Mouse (Mus musculus): ENCODE results near the gene Ddx39b. TPM values are rescaled to one million over a fixed set of nuclear protein-coding genes. Genes with fewer than 3 reads are reported as not detected.

Ddx39b gene
- polyA plus RNA-seq, 1 experiment from 2014 or later: 672 TPM

DNA sequence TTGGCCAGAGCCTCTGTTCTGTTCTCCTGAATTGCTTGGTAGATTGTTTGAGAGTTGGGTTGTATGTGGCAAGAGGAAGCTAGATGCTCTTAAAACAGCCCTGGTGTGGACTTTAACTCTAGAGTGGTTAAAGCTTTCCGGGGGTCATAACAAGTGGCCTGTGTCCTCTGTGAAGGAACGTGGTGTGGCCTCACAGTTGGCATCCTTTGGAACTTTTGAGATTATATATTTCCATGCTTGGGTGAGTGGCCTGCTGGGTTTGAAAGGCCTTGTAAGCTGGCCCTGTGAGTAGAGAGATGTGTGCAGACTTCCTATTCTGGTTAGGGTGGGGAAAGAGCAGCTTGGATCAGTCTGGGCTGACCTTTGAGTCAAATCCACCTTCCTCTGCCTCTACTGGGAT, 3.5 kb downstream of the Ddx39b start:
- DNase-seq (ENCODE audit: low spot score): no peak
- Histone ChIP-seq H3K4me3 (ENCODE audit: low read depth, low read length) (peak overlapping the region; percentile 82; the same call in 1 of the 2 replicates), H3K36me3 (ENCODE audit: control insufficient read depth, insufficient read depth, low read length) (peaks cover 44% of the 10 kb centered on the region), H3K4me1 (ENCODE audit: control insufficient read depth, insufficient read depth, low read length) (peaks cover 27% of the 10 kb centered on the region), H3K27ac (ENCODE audit: low read depth, low read length) (no peak overlapping the region), H3K9me3 (ENCODE audit: control insufficient read depth, low read length) (no peaks in the 10 kb centered on the region), H3K27me3 (ENCODE audit: control insufficient read depth, insufficient read depth, low read length) (no peaks in the 10 kb centered on the region), H3K4me2 (ENCODE audit: low read depth) (peak overlapping the region; percentile 89), H3K9ac (ENCODE audit: low read length) (no peak overlapping the region)
- WGBS: 83% methylated on average over 2 of the region's 2 CpGs
- no peak for ATAC-seq (ENCODE audit: insufficient read depth, low FRiP score, low TSS enrichment)

DNA sequence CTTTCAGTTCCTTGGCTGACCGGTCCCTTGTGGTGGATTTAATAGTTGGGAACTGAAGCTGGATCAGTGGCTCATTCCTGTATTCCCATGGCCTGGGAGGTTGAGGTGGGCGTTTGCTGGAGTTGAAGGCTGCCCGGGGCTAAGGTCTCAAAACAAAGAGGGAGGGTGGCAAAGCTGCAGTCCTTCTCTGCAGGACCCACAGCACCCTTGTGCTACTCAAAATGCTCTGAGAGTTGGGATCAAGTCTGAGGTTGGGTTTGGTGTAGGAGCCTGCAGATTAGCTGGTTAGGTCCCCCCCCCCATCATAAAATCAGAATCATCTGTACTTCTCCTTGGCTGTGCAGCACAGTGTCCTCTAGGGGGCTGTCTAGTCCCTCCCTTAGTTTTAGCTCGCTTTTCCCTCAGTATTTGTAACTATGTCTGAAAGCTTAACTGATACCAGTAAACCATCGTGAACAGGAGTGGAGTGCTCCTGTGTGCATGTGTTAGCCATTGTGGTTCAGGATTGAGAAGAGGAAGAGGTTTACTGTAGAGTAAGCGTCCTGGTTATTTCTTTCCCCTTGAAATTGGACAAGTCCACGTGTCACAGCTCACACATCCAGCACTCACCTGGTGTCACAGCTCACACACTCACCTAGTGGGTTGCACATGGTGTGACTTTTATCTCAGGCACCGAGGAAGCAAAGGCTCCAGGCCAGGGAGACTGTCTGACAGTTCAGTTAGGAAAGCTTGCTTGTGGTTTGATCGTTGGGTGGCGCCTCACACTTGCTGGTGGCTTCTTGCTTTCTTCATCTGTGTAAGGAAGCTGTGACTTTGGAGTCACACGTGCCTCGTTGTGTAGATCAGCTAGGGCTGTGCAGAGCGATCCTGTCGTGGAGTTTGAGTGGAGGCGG, 4.4 kb downstream of the Ddx39b start:
- DNase-seq (ENCODE audit: low spot score) (no peak), ATAC-seq (ENCODE audit: insufficient read depth, low FRiP score, low TSS enrichment) (no peak)
- Histone ChIP-seq H3K4me3 (ENCODE audit: low read depth, low read length) (no peak overlapping the region), H3K27ac (ENCODE audit: low read depth, low read length) (no peak overlapping the region), H3K36me3 (ENCODE audit: control insufficient read depth, insufficient read depth, low read length) (peaks cover 50% of the 10 kb centered on the region), H3K27me3 (ENCODE audit: control insufficient read depth, insufficient read depth, low read length) (no peaks in the 10 kb centered on the region), H3K4me2 (ENCODE audit: low read depth) (peak overlapping the region; percentile 89; the same call in 1 of the 2 replicates), H3K9ac (ENCODE audit: low read length) (no peak overlapping the region), H3K9me3 (ENCODE audit: control insufficient read depth, low read length) (no peaks in the 10 kb centered on the region), H3K4me1 (ENCODE audit: control insufficient read depth, insufficient read depth, low read length) (peaks cover 22% of the 10 kb centered on the region)
- WGBS: 89% methylated on average over 15 of the region's 15 CpGs

DNA sequence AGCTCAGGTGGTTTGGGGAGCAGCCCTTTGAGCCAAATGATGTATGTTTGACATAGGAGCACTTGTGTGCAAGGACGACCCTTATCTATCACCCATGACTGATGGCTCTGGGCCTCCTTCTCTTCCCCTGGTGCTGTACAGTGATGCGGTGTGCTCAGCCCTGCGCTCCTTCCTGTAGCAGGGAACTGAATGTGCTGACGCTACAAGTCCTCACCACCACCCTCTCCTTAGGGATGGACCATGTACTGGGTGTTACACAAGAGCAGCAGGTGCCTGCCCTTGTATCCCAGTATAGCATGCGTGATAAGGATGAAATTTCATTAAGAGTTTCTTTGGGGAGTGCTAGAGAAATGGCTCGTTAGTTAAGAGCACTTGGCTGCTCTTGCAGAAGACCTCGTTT, 5.6 kb downstream of the Ddx39b start:
- WGBS: 89% methylated on average over 7 of the region's 7 CpGs
- no peak overlapping the region for H3K9ac ChIP-seq (ENCODE audit: low read length)

DNA sequence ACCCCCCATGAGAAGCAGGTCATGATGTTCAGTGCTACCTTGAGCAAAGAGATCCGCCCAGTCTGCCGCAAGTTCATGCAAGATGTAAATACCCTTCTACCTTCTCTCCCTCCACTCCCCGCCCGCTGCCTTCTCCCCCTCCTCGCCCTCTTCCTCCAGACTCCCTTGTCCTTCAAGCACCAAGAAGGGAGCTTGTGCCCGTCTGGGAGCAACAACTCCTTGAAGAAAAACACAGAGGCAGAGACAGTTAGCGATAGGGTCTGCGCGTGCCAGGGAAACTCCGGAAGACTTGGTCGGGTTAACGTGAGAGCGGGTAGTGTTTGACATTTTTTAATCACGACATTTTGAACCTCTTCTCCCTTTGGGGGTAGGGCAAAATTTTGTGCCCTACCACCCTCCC, 7.4 kb downstream of the Ddx39b start:
- no peaks in the 10 kb centered on the region for H3K27me3 ChIP-seq (ENCODE audit: control insufficient read depth, insufficient read depth, low read length)
- H3K27ac ChIP-seq (ENCODE audit: low read depth, low read length): no peak overlapping the region
- DNase-seq (ENCODE audit: low spot score) (no peak), ATAC-seq (ENCODE audit: insufficient read depth, low FRiP score, low TSS enrichment) (no peak)
- no peaks in the 10 kb centered on the region for H3K9me3 ChIP-seq (ENCODE audit: control insufficient read depth, low read length)
- no peak overlapping the region for H3K9ac ChIP-seq (ENCODE audit: low read length)
- peaks cover 16% of the 10 kb centered on the region for H3K4me1 ChIP-seq (ENCODE audit: control insufficient read depth, insufficient read depth, low read length)
- H3K4me2 ChIP-seq (ENCODE audit: low read depth): no peak overlapping the region
- 93% methylated on average over 14 of the region's 14 CpGs for WGBS
- peaks cover 54% of the 10 kb centered on the region for H3K36me3 ChIP-seq (ENCODE audit: control insufficient read depth, insufficient read depth, low read length)
- no peak overlapping the region for H3K4me3 ChIP-seq (ENCODE audit: low read depth, low read length)

More for the DNA sequence above, 5.6 kb downstream of the Ddx39b start:
- no peak overlapping the region for H3K4me3 ChIP-seq (ENCODE audit: low read depth, low read length)
- H3K27ac ChIP-seq (ENCODE audit: low read depth, low read length): no peak overlapping the region
- peaks cover 51% of the 10 kb centered on the region for H3K36me3 ChIP-seq (ENCODE audit: control insufficient read depth, insufficient read depth, low read length)
- no peaks in the 10 kb centered on the region for H3K9me3 ChIP-seq (ENCODE audit: control insufficient read depth, low read length)
- no peaks in the 10 kb centered on the region for H3K27me3 ChIP-seq (ENCODE audit: control insufficient read depth, insufficient read depth, low read length)
- ATAC-seq (ENCODE audit: insufficient read depth, low FRiP score, low TSS enrichment) (no peak), DNase-seq (ENCODE audit: low spot score) (no peak)
- H3K4me1 ChIP-seq (ENCODE audit: control insufficient read depth, insufficient read depth, low read length): peaks cover 22% of the 10 kb centered on the region
- no peak overlapping the region for H3K4me2 ChIP-seq (ENCODE audit: low read depth)

DNA sequence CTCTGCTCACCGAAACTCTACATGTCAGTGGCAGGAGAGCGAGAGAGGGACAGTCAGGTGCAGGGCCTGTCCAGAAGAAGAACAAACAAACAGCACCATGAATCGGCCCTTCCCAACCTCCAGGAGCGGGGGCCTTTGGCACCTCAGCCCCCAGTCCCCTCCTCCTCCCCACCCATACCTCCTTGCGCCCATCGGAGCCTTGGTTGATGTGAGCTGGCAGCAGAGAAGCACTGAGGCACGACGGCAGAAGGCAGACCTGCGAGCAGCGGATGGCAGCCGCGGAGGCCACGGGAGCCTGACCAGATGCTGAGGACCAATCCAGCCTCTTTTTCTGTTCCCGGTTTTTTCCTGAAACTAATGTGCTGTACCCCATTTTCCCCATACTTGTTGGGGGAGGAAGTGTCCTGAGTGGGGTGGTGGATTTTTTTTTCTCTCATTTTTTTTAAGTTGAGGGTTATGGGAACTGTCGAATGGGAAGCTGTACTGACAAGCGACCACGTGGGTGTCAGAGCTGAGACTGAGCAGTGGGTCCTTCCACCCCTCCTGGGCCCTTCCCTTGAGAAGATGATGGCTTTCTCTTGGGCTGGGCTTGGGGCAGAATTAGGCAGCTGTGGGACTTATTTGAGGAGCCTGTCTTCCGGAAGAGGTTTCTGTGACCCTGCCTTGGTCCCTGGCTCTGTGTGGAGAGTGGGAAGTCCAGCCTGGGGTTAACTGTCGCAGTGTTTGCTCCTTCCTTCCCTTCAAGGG, 8.1 kb downstream of the Ddx39b start:
- Histone ChIP-seq H3K4me3 (ENCODE audit: low read depth, low read length) (no peak overlapping the region), H3K9ac (ENCODE audit: low read length) (no peak overlapping the region)
- 91% methylated on average over 19 of the region's 19 CpGs for WGBS

DNA sequence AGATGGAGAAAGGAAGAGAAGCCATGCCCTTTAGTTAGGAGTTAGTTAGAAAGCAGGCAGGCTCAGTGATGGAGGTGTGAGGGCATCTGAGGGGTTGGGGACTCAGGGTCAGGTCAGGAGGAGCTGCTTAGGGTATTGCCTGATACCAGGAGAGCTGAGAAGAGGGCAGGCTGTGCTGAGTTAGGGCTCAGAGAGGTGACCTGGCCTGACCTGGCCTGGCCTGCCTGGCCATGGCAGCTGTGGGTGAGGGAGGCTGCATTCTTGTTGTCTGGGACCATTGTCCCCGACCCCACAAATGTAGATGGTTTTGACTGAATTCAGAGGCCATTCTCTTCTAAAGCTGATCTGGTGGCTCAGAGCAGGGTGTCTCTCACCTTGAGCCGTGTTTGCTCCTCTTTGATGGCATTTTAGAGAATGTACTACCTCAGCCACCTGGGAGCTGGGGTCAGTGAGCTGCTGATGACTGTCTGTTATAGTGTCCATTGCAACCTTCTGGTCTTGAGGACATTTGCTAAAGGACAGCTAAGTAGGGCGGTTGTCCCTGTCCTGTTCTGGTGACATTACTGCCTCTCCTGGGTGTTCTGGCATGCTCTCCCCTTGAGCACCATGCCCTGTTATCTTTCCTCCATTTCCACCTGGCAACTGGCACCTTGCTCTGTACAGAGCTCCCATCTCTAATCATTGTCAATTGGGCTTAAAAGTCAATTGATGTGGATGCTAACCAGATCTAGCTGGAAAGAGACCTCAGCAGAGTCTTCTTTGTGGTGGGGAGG, 9.0 kb downstream of the Ddx39b start:
- Histone ChIP-seq H3K36me3 (ENCODE audit: control insufficient read depth, insufficient read depth, low read length) (peaks cover 44% of the 10 kb centered on the region), H3K9me3 (ENCODE audit: control insufficient read depth, low read length) (no peaks in the 10 kb centered on the region), H3K4me1 (ENCODE audit: control insufficient read depth, insufficient read depth, low read length) (0 out of 2 replicates have a peak, but pooled peaks cover 3% of the 10 kb centered on the region), H3K27ac (ENCODE audit: low read depth, low read length) (no peak overlapping the region), H3K4me3 (ENCODE audit: low read depth, low read length) (no peak overlapping the region), H3K27me3 (ENCODE audit: control insufficient read depth, insufficient read depth, low read length) (no peaks in the 10 kb centered on the region), H3K4me2 (ENCODE audit: low read depth) (no peak overlapping the region), H3K9ac (ENCODE audit: low read length) (no peak overlapping the region)
- ATAC-seq (ENCODE audit: insufficient read depth, low FRiP score, low TSS enrichment) (no peak), DNase-seq (ENCODE audit: low spot score) (no peak)
- 94% methylated on average over 3 of the region's 3 CpGs for WGBS

More for the DNA sequence above, 8.1 kb downstream of the Ddx39b start:
- peaks cover 9% of the 10 kb centered on the region for H3K4me1 ChIP-seq (ENCODE audit: control insufficient read depth, insufficient read depth, low read length)
- DNase-seq (ENCODE audit: low spot score) (no peak), ATAC-seq (ENCODE audit: insufficient read depth, low FRiP score, low TSS enrichment) (no peak)
- H3K4me2 ChIP-seq (ENCODE audit: low read depth): no peak overlapping the region
- no peaks in the 10 kb centered on the region for H3K9me3 ChIP-seq (ENCODE audit: control insufficient read depth, low read length)
- H3K27me3 ChIP-seq (ENCODE audit: control insufficient read depth, insufficient read depth, low read length): no peaks in the 10 kb centered on the region
- H3K27ac ChIP-seq (ENCODE audit: low read depth, low read length): no peak overlapping the region
- peaks cover 51% of the 10 kb centered on the region for H3K36me3 ChIP-seq (ENCODE audit: control insufficient read depth, insufficient read depth, low read length)

DNA sequence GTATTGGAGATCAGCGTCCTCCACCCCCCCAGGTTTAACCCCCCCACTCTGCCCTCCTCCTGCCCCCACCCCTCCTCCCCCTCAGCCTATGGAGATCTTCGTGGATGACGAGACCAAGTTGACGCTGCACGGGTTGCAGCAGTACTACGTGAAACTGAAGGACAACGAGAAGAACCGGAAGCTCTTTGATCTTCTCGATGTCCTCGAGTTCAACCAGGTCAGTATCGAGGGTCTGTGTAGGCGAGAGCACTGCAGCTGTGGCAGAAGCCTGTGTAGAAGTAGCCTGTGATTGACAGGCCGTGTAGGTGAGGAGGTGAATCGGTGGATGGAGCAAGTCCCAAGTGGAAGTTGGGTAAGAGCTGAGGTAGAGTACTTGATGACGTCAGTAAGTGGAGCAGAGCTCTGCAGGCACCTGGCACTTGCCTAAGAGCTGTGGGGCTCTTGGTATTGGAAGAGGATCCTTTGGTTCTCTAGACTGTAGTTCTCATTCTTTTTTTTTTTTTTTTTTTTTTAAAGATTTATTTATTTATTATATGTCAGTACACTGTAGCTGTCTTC, 9.7 kb downstream of the Ddx39b start:
- H3K36me3 ChIP-seq (ENCODE audit: control insufficient read depth, insufficient read depth, low read length): peaks cover 42% of the 10 kb centered on the region
- no peak overlapping the region for H3K4me2 ChIP-seq (ENCODE audit: low read depth)
- no peaks in the 10 kb centered on the region for H3K9me3 ChIP-seq (ENCODE audit: control insufficient read depth, low read length)
- no peak overlapping the region for H3K4me3 ChIP-seq (ENCODE audit: low read depth, low read length)
- H3K27ac ChIP-seq (ENCODE audit: low read depth, low read length): no peak overlapping the region
- H3K4me1 ChIP-seq (ENCODE audit: control insufficient read depth, insufficient read depth, low read length): 0 out of 2 replicates have a peak, but pooled peaks cover 3% of the 10 kb centered on the region
- DNase-seq (ENCODE audit: low spot score) (no peak), ATAC-seq (ENCODE audit: insufficient read depth, low FRiP score, low TSS enrichment) (no peak)
- WGBS: 89% methylated on average over 15 of the region's 15 CpGs
- no peak overlapping the region for H3K9ac ChIP-seq (ENCODE audit: low read length)
- no peaks in the 10 kb centered on the region for H3K27me3 ChIP-seq (ENCODE audit: control insufficient read depth, insufficient read depth, low read length)

DNA sequence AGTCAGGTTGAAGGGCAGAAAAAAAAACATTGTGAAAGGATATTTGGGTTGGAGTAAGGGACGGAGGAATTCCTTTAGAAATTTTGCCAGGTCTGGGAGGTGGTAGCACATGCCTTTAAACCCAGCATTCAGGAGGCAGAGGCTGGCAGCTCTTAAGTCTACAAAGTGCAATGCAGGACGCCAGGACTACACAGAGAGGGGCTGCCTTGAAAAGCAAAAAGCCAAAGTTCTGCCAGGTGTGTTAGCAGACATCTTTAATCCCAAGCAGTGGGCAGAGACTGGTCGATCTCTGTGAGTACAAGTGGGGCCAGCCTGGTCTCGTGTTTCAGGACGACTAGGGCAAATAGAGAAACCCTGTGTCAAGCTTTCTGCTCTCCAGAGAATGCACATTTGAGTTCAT, 10.4 kb downstream of the Ddx39b start:
- Histone ChIP-seq H3K4me1 (ENCODE audit: control insufficient read depth, insufficient read depth, low read length) (no peaks in the 10 kb centered on the region), H3K4me2 (ENCODE audit: low read depth) (no peak overlapping the region), H3K9ac (ENCODE audit: low read length) (no peak overlapping the region), H3K4me3 (ENCODE audit: low read depth, low read length) (no peak overlapping the region), H3K36me3 (ENCODE audit: control insufficient read depth, insufficient read depth, low read length) (peaks cover 35% of the 10 kb centered on the region), H3K27me3 (ENCODE audit: control insufficient read depth, insufficient read depth, low read length) (no peaks in the 10 kb centered on the region), H3K27ac (ENCODE audit: low read depth, low read length) (no peak overlapping the region), H3K9me3 (ENCODE audit: control insufficient read depth, low read length) (no peaks in the 10 kb centered on the region)
- ATAC-seq (ENCODE audit: insufficient read depth, low FRiP score, low TSS enrichment) (no peak), DNase-seq (ENCODE audit: low spot score) (no peak)
- WGBS: 85% methylated on average over 5 of the region's 5 CpGs
